In the genomic region with DNA sequence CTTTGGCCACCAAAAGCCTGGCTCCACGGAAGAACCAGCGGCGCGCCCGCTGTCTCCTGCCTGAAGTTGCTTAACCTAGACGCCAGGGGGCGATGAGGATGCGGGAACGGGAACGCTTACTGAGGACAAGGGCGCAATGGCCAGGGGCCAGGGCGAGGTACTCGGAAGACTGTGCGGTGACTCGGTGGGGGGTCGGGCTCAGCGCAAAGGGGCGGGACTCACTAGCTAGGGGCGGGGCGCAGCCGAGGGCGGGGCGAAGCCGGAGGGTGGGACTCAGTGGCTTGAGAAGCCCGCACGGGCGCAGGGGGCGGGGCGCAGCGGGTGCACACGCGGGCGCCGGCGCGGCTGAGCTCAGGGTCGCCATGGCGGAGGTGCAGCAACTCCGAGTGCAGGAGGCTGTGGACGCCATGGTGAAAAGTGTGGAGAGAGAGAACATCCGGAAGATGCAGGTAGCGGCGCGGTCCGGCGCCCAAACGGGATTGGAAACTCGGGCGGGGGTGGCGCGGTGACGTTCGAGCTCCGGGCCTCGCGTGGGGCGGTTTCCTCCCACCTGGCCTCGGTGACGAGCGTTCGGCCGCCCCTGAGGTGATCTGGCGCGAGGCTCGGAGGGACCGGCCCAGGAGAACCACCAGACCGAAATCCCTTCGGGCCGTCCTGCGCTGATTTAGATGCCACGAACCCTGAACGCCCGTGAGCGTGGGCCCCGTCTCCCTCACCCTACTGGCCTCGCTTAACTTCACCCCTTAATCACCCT, we compare ENCODE assay signal across 8 mouse cellular contexts. TPM values are rescaled to one million over a fixed set of nuclear protein-coding genes. Genes with fewer than 3 reads are reported as not detected.
DNase-seq lines count a peak whose midpoint lies in the region; ATAC-seq and TF ChIP-seq lines count a peak whose summit lies in the region.

Gene Fam136a (plus strand): TSS at position 276 of the 754 bp plus-strand sequence.

- H3K4me3 ChIP-seq in cortical plate, adult 2 months (ENCODE audit: insufficient read depth, low read length) = peak within 1 kb of the TSS; percentile 60
- H3K4me3 ChIP-seq in megakaryocyte, embryonic 14.5 days (replicated peaks) = peak within 1 kb of the TSS; percentile 94

- H3K27me3 ChIP-seq in megakaryocyte, embryonic 14.5 days (replicated peaks) = peaks cover 15% of the 10 kb centered on the region

- H3K9me3 ChIP-seq in megakaryocyte, embryonic 14.5 days = peaks cover 9% of the 10 kb centered on the region

- peak within 1 kb of the TSS; percentile 61 for H3K27ac ChIP-seq in cortical plate, adult 2 months (ENCODE audit: insufficient read depth, low read length)

- H3K36me3 ChIP-seq in megakaryocyte, embryonic 14.5 days (replicated peaks; ENCODE audit: low read length) = peaks cover 10% of the 10 kb centered on the region

- TF ChIP-seq POLR2A in cortical plate, adult 2 months (IDR thresholded peaks at IDR 0.05; ENCODE audit: extremely low read depth, insufficient read depth, low read length) = peak; percentile 61; the same call in 1 of the 2 replicates

- peak; percentile 85 for ATAC-seq in activated CD4-positive, CD25-positive, alpha-beta regulatory T cell, adult 4 months

- TF ChIP-seq CTCF in cortical plate, adult 2 months (IDR thresholded peaks at IDR 0.05; ENCODE audit: extremely low read depth, insufficient read depth, low read length) = peak; percentile 79

- DNase-seq in gastrocnemius, adult 8-10 months (ENCODE audit: low spot score in 2 of 2) = peak; percentile 86 to 94
- peak; percentile 89 for DNase-seq in hindlimb bud, embryonic 11.5 days (ENCODE audit: extremely low spot score, low read depth, low spot score)
- DNase-seq in left cerebral cortex, adult 8-10 months (ENCODE audit: low spot score in 2 of 2) = peak; percentile 73 to 90
- DNase-seq in right cerebral cortex, postnatal 10 days (ENCODE audit: low spot score in 2 of 2) = peak; percentile 97
- DNase-seq in urinary bladder, postnatal 25 days (ENCODE audit: low spot score) = peak; percentile 95

- no peaks in the 10 kb centered on the region for H3K4me1 ChIP-seq in cortical plate, adult 2 months (ENCODE audit: control insufficient read depth, insufficient read depth, low read length)
- peaks cover 30% of the 10 kb centered on the region for H3K4me1 ChIP-seq in megakaryocyte, embryonic 14.5 days

RNA-seq across cellular contexts. Expression of gene Fam136a, which starts in this region (rescaled TPM):
- 10 to 100 TPM; 51.4 to 61.1 TPM for polyA plus RNA-seq in activated CD4-positive, CD25-positive, alpha-beta regulatory T cell, adult 4 months (2017; shearing (Covaris generic))
- 24.8 and 26.4 TPM in 2 replicates for polyA plus RNA-seq in cortical plate, adult 2 months (2012; rRNA removed)
- total RNA-seq in gastrocnemius, adult 8-10 months (2022) = 10 to 100 TPM; 12.1 to 14.0 (median 12.9) TPM
- 10 to 100 TPM; 22.6 to 27.0 (median 23.1) TPM for total RNA-seq in left cerebral cortex, adult 8-10 months (2022)
- 2.8 and 6.7 TPM in 2 replicates for polyA plus RNA-seq in megakaryocyte, embryonic 14.5 days (2012; ENCODE audit: insufficient read depth, low replicate concordance)

Comparison
In these comparisons a context has a peak if more than half of its experiments do, and no peak if none do; other contexts are left out.
1. Peak in every context shown above with its lines: DNase-seq, ATAC-seq, H3K4me3 ChIP-seq and H3K27ac ChIP-seq.